Mouse (Mus musculus) midbrain, postnatal 0 days (tissue): ENCODE measurements around the gene Fzd4. TPM values are rescaled to one million over a fixed set of nuclear protein-coding genes. Genes with fewer than 3 reads are reported as not detected.

Experiments used
- ATAC-seq: fragments of 200-750 bp; cut with Nextera tagmentation; 2 replicates; pipeline ENCODE4 v1.8.0; 2017; ENCODE audit warnings: moderate number of reproducible peaks, mild to moderate bottlenecking, moderate TSS enrichment, moderate library complexity; ENCODE audit not compliant: low FRiP score
- DNase-seq: peaks from one replicate; pipeline ENCODE4 v3.0.0-alpha.2; 2015; ENCODE audit warnings: low spot score
- H3K27ac ChIP-seq: fragments of 300-500 bp; sonication (generic); 2 replicates; pipeline ENCODE4 v1.5.1; 2014; ENCODE audit warnings: low read depth, mild to moderate bottlenecking, low read length, mixed read lengths
- H3K27me3 ChIP-seq: fragments of 300-500 bp; sonication (generic); 2 replicates; pipeline ENCODE4 v1.6.1; 2014; ENCODE audit warnings: low read length, control low read depth, mixed read lengths; ENCODE audit not compliant: insufficient read depth
- H3K36me3 ChIP-seq: fragments of 300-500 bp; sonication (generic); 2 replicates; pipeline ENCODE4 v1.6.1; 2014; ENCODE audit warnings: low read length, control low read depth, mixed read lengths; ENCODE audit not compliant: insufficient read depth
- H3K4me1 ChIP-seq: fragments of 300-500 bp; sonication (generic); 2 replicates; pipeline ENCODE4 v1.6.1; 2014; ENCODE audit warnings: mild to moderate bottlenecking, control low read depth, antibody characterized with exemption, low read length, mixed read lengths; ENCODE audit not compliant: insufficient read depth
- H3K4me2 ChIP-seq: fragments of 300-500 bp; sonication (generic); 2 replicates; pipeline ENCODE4 v1.6.1; 2014; ENCODE audit warnings: low read depth, mild to moderate bottlenecking, low read length, mixed read lengths; ENCODE audit not compliant: poor library complexity, severe bottlenecking
- H3K4me3 ChIP-seq: fragments of 300-500 bp; sonication (generic); 2 replicates; pipeline ENCODE4 v1.5.1; 2014; ENCODE audit warnings: low read depth, mild to moderate bottlenecking, low read length, moderate library complexity
- H3K9ac ChIP-seq: fragments of 300-500 bp; sonication (generic); replicated peaks from 2 replicates; pipeline ENCODE4 v1.6.1; 2014; ENCODE audit warnings: mild to moderate bottlenecking, low read length, moderate library complexity, mixed read lengths; ENCODE audit not compliant: poor library complexity, severe bottlenecking
- H3K9me3 ChIP-seq: fragments of 300-500 bp; sonication (generic); 2 replicates; pipeline ENCODE4 v1.6.1; 2016; ENCODE audit warnings: low read length, control low read depth
- CTCF ChIP-seq: IDR thresholded peaks from 2 replicates; pipeline ENCODE4 v1.5.1; 2016; ENCODE audit warnings: antibody characterized with exemption, mild to moderate bottlenecking
- WGBS: fragments of 180-500 bp; shearing (Covaris S2); extraction: QIAGEN DNeasy Blood & Tissue Kit; methylation state at CpG from one replicate; pipeline ENCODE4 v1.1.7; 2014; 5-methylcytosine and 5-hydroxymethylcytosine counted together
- polyA plus RNA-seq: library from polyadenylated mRNA; unstranded; fragments of >200 nt; fragmentation: Nextera tagmentation; extraction: Ambion mirVana; gene quantifications from 2 replicates; pipeline ENCODE4 v1.2.1, GENCODE M21; 2015
- total RNA-seq: library from RNA; depleted of rRNA; stranded (reverse); fragments of >200 nt; gene quantifications from 2 replicates; pipeline ENCODE4 v1.2.3, GENCODE M21; 2014

Gene Fzd4
- total and polyA plus RNA-seq, 2 experiments from 2014 or later, result 1.2 to 4.4 TPM

GRCm38 (mm10) chr7:89403053-89403972 is 842 bp upstream of the Fzd4 start:
- Histone ChIP-seq H3K27ac (peak overlapping the region; percentile 69), H3K9me3 (no peaks in the 10 kb centered on the region), H3K36me3 (no peaks in the 10 kb centered on the region), H3K4me3 (peak overlapping the region; percentile 74), H3K9ac (peak overlapping the region; percentile 77), H3K4me1 (no peaks in the 10 kb centered on the region), H3K27me3 (no peaks in the 10 kb centered on the region), H3K4me2 (peak overlapping the region; percentile 99)
- DNase-seq, result peak; percentile 68
- 5% methylated on average over 52 of the region's 52 CpGs for WGBS
- ATAC-seq, result peak; percentile 83
- no peak for TF ChIP-seq CTCF

GRCm38 (mm10) chr7:89404734-89405440 is 732 bp downstream of the Fzd4 start:
- ATAC-seq (no peak; the same call in 1 of the 2 replicates), DNase-seq (no peak)
- no peak for TF ChIP-seq CTCF
- H3K4me1 ChIP-seq, result no peaks in the 10 kb centered on the region
- no peaks in the 10 kb centered on the region for H3K9me3 ChIP-seq
- peak overlapping the region; percentile 74 for H3K4me3 ChIP-seq
- peak overlapping the region; percentile 77 for H3K9ac ChIP-seq
- peak overlapping the region; percentile 69 for H3K27ac ChIP-seq
- no peaks in the 10 kb centered on the region for H3K27me3 ChIP-seq
- WGBS, result under 1% methylated on average over 34 of the region's 35 CpGs
- H3K4me2 ChIP-seq, result peak overlapping the region; percentile 99
- no peaks in the 10 kb centered on the region for H3K36me3 ChIP-seq

GRCm38 (mm10) chr7:89406011-89406410 is 1.9 kb downstream of the Fzd4 start:
- Histone ChIP-seq H3K4me3 (no peak overlapping the region), H3K27me3 (no peaks in the 10 kb centered on the region), H3K4me2 (no peak overlapping the region), H3K4me1 (no peaks in the 10 kb centered on the region), H3K9ac (no peak overlapping the region), H3K27ac (no peak overlapping the region), H3K36me3 (no peaks in the 10 kb centered on the region), H3K9me3 (no peaks in the 10 kb centered on the region)
- no peak for TF ChIP-seq CTCF
- WGBS, result 67% methylated on average over 1 of the region's 1 CpGs
- ATAC-seq (no peak), DNase-seq (no peak)

- Histone ChIP-seq H3K4me3 (no peak overlapping the region), H3K4me1 (no peaks in the 10 kb centered on the region), H3K9ac (no peak overlapping the region), H3K27me3 (no peaks in the 10 kb centered on the region), H3K9me3 (no peaks in the 10 kb centered on the region), H3K27ac (no peak overlapping the region), H3K4me2 (no peak overlapping the region), H3K36me3 (no peaks in the 10 kb centered on the region)
- DNase-seq, result no peak
- no peak for ATAC-seq
- WGBS, result 93% methylated on average over 24 of the region's 24 CpGs
- TF ChIP-seq CTCF, result no peak
Observed at GRCm38 (mm10) chr7:89407006-89407940, 3.1 kb downstream of the Fzd4 start.

GRCm38 (mm10) chr7:89410294-89410693 is 6.1 kb downstream of the Fzd4 start:
- no peak overlapping the region for H3K9ac ChIP-seq
- WGBS, result 83% methylated on average over 4 of the region's 4 CpGs

More at GRCm38 (mm10) chr7:89410294-89410693, 6.1 kb downstream of the Fzd4 start:
- TF ChIP-seq CTCF, result no peak
- H3K27me3 ChIP-seq, result no peaks in the 10 kb centered on the region
- ATAC-seq (no peak), DNase-seq (no peak)
- H3K27ac ChIP-seq, result no peak overlapping the region
- no peaks in the 10 kb centered on the region for H3K9me3 ChIP-seq
- no peak overlapping the region for H3K4me3 ChIP-seq
- no peaks in the 10 kb centered on the region for H3K4me1 ChIP-seq
- H3K36me3 ChIP-seq, result no peaks in the 10 kb centered on the region
- H3K4me2 ChIP-seq, result no peak overlapping the region
